Mouse (Mus musculus) layer of hippocampus, postnatal 10 days (tissue): Measurements from ENCODE around the gene Iars. TPM values are rescaled to one million over a fixed set of nuclear protein-coding genes. Genes with fewer than 3 reads are reported as not detected.

Experiments used
- DNase-seq, 2 experiments: peaks; one replicate each; pipeline ENCODE4 v3.0.0; 2021; ENCODE audit warnings: low spot score in 2 of 2
- long read RNA-seq: library from polyadenylated mRNA; stranded (forward); transcript quantifications from one replicate; pipeline ENCODE4 v2.0.0, GENCODE M21; 2023
- total RNA-seq, 2 experiments: library from RNA; stranded (reverse); gene quantifications; 2 replicates each; pipeline ENCODE4 v1.2.3; 2021

Iars gene
- total RNA-seq: 10 to 100 TPM; 64.7 to 73.0 TPM
- long read RNA-seq, full-length matches to known transcripts: 12 of 19 reads
- long read RNA-seq, partial matches to known transcripts: 4 of 19 reads
- long read RNA-seq, other reads (novel, unspliced or antisense): 3 of 19 reads

DNA sequence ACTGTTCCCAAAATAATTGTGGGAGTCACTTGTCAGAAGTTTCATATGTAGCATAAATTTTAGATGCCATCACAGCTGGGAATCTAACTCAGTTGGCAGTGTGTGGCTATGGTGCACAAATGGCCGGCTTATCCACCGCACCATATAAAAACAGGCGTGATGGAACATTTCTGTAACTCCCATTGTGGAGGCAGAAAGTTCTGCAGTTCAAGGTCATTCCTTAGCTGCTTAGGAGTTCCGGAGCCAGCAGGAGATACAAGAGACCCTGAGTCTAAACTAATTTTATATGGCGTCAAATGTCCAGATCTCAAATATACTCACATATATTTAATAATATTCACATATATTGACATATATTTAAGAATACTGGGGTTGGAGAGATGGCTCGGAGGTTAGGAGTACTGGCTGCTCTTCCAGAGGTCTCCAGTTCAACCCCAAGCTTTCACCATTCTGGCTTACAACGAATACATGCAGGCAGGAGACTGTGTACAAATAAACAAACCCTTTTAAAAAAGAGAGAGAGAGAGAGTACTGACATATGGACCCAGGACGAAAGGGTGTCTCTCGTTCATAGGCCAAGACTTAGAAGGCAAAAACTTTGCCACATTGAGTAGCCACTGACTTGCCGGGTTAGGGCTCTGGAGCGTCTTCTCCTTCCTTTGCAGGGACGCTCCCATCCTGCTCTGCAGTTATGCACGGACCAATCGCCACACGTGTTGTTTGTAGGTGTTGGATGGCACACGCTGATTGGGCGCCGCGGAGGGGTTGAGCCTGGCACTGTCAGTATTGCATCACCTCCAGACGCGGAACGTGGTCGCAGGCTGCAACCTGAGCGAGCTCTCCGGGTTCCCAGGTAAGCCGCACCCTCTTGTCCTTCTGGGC, at the start of gene Iars:
Gene Iars (plus strand): TSS at position 750 of the 882 bp plus-strand sequence.
- peak; percentile 99 to 100 for DNase-seq

DNA sequence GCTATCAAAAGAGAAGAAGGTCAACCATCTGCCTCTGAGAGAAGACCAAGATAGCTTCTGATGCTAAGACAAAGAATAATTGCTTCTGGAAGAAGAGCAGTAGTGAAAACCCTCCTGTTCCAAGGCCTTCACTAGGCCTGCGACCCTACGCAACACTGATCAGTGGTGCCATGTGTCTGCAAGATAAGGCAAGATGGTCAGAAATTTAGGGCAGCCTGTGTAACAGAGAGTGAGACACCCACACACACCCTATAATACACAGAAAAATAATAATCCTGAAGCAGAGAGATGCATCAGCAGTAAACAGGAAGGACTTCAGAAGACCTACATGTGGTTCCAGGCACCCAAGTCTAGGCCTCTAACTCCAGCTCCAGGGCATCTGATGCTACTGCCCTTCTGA, 41.9 kb upstream of the Iars start:
- no peak for DNase-seq

DNA sequence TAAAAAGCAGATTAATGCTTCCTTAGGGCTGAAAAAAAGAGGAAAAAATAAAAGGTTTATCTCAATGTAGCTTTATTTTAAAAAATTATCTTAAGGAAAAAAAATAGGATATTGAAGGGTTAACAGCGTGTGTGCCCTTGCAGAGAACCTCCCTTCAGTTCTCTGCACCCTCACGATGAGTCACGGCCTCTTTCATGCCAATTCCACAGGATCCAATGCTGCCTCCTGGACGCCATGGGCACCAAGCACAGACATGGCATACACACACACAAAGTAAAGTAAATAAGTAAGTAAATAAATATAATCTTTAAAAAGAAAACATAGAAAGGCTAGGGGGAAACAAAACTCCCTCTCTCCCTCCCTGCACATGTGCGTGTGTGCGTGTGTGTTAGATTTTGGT, 39.2 kb upstream of the Iars start:
- no peak for DNase-seq

DNA sequence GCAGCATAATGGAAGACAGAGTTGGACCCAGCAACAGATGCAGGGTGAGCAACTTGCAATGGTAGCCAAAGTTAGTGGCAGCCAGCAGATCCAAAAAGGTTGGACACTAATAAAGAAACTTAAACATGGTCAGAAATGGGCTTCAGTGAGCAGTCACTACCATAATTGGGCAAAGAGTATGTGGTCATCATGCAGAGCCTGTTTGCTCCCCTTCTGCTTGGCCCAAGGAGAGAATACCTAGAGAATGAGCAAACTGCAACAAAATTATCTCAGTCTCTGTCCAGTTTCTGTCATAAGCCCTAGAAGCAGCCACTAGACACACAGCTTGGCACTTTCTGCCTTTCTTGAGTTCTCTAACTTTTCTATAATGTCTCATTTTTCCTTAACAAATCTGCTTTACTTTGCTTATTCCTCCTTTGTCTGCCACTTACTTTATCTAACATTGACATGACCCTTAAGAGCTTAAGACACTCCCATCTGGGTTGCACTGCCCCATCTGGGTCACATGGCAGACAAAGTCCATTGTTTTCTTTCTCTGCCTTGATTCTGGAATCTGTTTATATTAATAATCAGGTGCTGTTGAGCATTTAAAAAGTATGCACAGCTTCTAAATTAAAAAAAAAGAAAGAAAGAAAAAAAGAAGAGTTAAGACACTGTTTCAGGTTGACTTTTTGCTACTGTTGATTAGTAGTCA, 38.1 kb upstream of the Iars start:
- no peak for DNase-seq

DNA sequence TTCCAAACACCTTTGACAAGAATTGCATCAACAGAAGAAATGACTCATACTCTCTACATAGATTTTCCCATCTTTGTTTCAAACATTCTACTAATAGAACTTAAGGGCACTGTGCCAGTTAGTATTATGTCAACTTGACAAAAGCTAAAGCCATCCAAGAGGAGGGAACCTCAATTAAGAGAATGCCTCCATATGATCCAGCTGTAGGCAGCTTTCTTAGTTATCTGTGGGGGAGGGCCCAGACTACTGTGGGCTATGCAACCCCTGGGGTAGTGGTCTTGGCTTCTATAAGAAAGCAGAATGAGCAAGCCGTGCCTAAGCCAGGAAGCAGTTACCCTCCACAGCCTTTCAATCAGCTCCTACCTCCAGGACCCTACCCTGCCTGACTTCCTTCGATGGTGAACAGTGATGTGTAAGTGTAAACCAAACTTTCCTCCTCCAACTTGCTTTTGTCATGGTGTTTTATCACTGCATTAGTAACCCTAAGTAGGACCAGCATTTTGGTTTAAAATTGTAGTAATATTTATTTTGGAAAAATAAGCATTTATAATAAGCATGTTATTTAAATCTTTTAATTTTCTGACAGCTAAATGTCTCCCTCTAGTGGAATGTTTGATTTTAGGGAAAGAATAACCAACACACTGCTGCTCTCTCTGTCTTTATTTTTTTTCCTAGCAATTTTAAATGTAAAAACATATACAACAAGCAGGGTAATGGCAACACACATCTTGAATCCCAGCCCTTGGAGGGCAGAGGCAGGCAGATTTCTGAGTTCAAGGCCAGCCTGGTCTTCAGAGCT, 37.0 kb upstream of the Iars start:
- peak in 1 of 2 experiments; percentile 6 for DNase-seq

DNA sequence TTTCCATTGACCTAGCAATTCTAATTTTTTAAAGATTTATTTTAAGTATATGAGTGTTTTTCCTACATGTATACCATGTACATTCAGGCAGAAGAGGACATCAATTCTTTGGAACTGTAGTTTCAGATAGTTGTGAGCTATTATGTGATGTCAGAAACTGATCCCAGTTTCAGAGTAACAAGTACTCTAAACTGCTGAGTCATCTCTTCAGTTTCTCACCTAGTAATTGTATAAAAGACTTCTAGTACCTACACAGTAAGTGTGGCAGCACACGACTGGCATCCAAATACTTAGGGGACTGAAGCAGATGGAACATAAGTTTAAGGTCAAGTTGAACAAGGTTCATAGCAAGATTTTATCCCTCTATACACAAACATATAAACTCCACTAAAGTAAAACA, 35.9 kb upstream of the Iars start:
- no peak for DNase-seq

DNA sequence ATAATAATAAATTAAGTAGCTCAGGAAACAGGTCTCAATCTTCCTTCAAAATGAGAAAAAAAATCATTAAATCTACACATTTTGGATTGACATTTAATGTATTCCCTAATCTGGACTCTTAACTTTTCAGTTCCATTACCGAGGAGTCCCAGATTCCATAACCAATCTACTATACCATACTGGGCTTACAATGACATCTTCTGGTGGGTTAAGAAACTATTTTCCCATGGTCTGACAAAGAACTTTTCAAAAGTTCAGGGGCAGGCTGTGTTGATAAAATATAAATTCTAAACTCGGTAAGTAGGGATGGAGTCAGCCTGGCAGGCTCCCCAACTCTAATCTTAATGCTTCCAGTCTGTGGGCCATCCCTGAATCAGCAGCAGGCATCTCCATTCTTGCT, 30.8 kb upstream of the Iars start:
- no peak for DNase-seq

DNA sequence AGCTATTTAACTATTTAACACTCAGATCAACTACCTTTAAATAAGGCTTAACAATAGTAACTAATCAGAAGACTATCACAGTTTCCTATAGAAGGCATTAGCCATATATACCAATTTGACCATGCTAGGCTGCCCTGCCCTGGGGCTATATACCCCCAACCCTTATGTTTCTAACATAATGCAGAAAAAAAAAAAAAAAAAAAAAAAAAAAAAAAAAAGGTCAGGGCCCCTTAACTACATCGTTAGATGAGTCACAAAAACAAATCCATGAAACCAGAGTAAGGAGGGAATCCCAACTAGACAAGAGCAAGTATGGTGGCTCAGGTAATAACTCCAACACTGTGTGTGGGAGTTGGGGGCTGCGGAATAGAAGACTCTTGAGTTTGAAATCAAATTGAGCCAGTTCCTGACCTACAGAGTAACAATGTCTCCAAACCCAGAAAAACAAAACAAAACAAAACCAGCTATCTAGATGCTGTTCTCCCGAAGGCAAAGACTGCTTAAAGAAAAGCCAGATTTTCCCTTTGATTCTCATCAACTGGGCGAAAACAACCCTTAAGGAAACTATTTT, 30.0 kb upstream of the Iars start:
- no peak for DNase-seq

DNA sequence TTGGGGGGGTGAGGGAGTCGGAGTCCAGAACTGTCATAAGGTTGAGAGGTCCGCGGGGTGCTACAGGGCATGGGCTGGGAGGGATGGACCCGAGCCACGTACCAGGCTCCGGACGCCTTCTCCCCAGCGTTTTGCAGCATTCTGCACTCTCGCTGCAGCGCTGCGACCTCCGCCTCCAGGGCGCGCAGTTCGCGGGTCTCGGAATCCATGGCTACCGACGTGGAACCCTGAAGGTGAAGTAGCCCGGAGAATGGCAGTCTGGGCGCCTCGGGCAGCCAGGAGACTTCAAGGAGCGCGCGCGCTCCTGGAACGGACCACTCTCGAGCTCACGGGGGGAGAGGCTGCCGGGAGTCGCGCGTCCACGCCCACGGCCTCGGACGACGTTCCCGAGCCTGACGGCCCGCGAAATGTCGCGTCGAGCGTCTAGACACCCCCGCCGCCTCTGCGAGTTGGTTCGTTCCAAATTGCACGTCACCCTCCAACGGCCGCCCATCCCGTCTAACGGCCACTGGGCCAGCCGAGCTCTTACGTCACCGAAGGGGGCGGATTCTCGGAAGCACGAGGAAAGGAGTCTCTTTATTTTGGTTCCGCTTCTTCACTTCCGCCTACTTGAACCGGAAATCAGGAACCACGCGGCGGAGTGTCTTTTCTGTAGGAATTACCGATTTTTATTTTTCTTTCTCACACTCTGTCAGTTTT, 29.3 kb upstream of the Iars start, which contains the start of the genes Cenpp and Nol8:
Gene Cenpp (minus strand): TSS at position 305 of the 699 bp plus-strand sequence.
Gene Nol8 (plus strand): TSS at position 598 of the 699 bp plus-strand sequence.
- DNase-seq: peak; percentile 99 to 100

DNA sequence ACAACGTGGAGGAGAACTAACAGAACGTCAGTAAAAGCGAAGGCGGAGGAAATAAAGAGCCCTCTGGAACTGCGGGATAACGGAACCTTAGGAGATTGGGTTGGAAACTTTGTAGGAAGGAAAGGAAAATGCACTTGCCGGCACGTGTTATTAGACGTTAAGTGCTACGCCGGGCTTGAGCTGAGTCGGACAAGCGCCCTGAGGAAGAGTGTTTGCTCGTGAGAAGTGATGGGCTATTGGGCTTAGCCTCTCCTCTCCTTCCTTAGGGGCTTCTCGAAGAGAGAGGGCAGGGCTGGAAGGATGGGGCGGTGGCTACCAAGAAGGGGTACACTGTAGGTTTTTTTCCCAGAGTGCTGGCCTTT, 28.7 kb upstream of the Iars start:
- no peak for DNase-seq

DNA sequence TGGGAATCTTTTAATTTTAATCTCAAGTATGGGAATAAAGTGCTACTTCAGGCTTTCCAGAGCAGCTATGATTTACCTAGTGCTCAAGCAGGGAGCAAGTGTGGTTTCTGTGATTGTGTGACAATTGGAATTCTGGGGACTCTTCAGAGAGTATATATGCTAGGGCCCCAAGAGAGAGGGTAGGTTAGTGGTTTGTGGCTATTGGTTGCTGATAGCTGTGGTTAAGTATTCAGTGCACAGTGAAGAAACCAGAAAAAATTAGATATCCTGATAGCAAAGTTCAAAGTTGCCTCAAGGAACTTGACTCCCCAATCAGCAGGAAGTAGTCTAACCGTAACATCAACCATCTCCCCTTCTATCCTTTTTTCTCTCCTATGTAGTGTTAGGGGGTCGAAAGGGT, 4.1 kb upstream of the Iars start:
- no peak for DNase-seq

DNA sequence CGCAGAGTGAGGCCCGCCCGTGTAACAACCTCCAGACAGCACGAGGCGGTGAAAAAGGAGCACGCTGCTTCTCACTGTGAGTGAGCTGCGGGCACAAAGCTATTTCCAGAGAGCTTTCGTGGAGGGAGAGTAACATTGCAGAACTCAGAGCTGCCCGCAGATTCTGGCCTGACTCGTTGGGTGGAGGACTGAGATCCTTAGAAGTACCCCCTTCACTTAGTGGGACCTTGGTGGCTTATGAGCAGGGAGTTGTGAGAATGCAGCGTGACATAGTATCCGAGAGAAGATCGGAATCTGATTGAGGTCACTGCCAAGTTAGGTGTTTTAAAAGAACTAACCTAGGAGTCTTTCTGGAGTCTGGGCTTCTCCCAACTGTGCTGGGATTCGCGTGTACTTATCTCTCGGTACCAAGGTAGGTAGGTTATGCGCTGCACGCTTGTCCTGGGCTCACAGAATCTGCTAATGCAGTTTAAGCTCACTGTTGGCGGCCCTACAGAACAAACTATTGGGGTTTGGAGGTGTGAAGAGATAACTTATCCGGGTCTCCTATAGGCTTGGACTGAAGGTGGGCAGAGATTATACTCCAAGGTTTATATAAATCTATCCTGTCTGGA, 440 bp downstream of the Iars start:
- peak in 1 of 2 experiments; percentile 13 for DNase-seq

DNA sequence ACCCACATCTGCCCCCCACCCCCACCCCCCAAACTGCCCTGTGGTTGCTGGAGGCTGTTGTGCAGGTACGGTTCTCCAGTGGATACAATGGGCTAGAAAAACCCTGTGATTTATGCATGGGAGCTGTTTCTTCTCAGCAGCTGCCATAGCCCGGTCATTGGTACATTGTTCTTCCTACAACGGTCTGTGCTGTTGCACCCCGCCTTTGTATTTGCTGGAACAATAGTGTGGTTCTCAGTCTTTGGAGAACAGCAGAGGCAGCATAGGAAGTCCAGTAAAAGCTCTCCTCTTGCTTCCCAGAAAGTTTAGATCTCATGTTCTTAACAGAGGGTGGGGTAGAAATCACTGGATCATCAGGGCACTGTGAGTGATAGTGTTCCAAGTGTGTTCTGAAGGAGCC, 2.4 kb downstream of the Iars start:
- DNase-seq: no peak

DNA sequence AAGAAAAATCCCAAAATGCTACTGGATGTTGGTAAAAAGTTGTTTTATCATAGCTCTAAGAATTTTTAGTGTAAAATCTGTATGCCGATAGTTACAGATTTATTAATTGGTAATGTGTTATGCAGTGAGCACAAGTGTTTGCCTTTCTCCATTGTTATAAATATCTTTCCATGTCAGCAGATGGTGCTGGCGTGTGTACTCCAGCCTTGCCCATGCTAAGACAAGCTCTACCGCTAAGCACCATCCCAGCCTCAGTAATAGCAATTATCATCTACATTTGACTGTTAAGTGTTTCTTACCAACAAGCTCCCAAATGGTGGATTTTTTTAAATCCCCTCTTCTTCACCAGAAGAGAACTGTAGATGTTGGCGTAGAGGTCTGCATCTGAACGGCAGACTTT, 9.2 kb downstream of the Iars start:
- no peak for DNase-seq

DNA sequence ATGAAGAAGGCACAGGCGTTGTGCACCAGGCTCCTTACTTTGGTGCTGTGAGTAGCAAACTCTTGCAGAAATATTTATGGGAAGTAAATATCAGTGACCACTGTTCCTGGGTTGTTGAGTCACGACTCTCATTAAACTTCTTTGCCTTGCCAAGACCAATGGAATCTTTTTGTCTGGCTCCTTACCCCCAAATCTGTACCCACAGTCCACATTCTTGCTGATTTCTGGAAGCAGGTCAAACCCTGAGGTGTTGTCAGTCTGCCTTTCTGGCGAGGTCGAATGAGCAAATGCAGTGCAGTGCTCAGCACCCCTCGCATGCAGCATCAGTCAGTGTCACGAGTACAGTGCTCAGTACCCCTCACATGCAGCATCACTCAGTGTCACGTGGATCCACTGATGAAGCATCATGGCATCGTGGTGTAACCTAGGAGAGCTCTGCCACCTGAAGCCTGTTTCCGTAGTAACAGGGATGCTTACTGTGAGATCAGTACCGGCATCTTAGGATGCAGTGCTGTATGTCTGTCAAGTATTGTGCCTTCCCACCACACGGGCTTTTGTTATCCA, 21.4 kb downstream of the Iars start:
- DNase-seq: no peak

DNA sequence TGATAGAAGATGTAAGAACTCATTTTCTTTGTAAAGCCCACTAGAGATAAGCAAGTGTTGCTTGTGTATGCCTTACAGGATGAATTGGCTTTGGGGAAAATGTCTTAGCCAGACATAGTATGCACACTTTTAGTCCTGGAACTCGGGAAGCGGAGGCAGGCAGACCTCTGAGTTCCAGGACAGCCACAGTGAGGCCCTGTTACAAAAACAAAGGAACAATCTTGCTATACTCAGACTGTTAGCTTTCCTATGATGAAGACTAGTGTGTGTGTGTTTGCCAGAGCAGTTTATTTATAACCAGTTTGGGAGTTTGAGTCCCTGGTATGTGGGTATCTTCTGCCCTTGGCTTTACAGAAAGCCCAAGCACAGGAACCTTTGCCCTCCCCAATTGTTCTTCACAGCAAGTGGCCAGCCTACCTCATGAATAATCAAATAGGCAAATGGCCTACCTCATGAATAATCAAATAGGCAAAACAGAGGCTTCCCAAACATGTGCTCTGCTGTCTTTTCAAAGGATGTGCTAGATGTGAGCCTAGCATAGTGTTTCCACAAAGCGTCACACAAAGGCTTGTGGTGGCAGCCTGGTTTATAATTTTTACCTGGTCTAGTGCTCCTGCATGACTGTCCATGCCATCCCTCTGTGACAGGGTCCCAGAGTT, 24.3 kb downstream of the Iars start:
- no peak for DNase-seq

DNA sequence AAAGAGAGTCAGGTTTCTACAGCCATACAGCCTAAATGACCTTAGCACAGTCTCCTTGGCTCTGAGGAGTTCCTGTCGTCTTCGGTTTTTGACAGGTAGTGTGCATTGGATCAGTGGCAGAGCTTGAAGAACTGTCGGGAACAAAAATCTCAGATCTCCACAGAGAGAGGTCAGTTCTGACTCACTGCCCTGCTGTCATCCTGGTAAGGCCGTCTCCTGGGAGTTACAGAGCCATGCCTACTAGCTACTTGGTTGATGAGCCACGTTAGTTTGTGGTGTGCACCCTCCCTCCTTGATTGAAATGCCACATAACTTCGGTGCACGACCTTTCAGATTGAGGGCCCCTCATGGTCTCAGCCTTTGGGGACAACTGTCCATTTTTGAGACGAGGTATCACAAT, 26.4 kb downstream of the Iars start:
- no peak for DNase-seq

DNA sequence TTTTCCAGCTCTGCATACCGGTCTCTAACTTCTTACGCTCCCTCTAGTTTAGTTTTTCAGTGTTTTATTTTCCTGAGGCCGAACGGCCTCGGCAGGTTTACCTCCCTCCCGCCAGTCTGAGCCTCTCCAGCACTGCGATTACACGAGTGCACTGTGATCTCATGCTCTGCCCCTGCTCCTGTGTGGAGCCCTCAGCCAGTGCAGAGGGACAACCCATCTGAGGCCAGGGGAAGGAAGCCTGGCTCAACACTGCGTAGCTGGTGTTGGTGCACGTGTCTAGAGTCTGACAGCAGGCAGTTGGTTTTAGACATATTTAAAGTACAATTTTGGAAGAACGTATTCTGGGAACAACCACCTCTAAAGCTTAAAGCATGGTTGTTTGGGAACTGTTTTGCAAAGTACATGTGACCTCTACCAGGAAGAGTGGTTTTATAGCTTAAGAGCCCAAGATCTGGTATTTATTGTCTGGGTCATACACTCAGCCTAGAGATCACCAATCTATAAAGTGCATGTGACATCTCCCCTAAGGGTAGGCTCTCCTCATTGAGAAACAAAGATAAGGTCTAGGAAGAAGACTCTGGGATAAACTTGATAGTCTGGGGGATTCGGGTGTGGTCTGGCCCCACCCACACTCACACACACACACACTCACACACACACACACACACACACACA, 30.3 kb downstream of the Iars start:
- DNase-seq: no peak

DNA sequence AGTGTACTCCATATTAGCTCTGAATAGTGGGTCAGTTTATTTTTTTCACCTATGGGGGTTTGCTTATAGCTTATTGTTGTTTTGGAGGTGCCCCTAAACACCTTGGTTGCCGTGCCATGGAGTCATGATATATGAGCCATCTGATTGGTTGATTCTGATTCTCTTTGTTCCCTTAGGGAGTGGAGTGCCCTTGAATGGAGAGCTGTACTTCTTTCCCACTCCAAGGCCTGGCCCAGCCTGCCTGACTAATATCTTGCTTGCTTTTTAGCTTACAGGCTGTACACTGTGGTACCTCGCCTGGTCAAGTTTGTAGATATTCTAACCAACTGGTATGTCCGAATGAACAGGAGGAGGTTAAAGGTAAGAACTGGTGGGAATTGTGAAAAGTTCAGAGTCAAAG, 37.4 kb downstream of the Iars start:
- no peak for DNase-seq
